28 mouse cellular contexts compared by ENCODE assay signal in the genomic region with DNA sequence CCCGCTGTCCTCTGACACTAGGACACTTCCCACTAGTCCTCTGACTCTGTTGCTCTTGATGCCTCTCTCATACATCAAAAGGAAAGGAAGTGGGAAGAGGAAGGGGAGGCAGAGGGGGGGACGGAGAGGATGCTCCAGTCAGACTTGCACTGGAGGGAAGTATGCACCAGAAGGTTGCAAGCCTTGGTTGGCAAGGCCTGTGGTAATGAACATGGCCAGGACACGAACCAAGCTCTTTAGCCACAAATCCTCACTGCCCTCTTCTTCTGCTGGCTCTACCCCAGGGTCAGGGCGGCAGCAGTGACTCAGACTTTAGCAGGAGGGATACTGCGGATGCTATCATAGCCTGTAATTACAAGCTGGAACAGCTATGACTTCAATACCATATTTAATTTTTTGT. TPM values are rescaled to one million over a fixed set of nuclear protein-coding genes. Genes with fewer than 3 reads are reported as not detected.
DNase-seq lines count a peak whose midpoint lies in the region; TF ChIP-seq lines count a peak whose summit lies in the region.
"Had no signal": no experiment of that assay in that cellular context is flagged by ENCODE, and none has a peak within 500 bp of the region (broad histone marks: within the 10 kb centered on the region; RNA-seq: fewer than 3 reads in every experiment).

No protein-coding gene starts in this region.

- DNase-seq in adrenal gland, adult (ENCODE audit: inconsistent age in 2 of 2, low spot score in 1 of 2): peak; percentile 64 to 70
- no peak for DNase-seq in adrenal gland, postnatal 10 days
- no peak for DNase-seq in layer of hippocampus, adult 2 months (ENCODE audit: low spot score in 2 of 2)
- no peak for DNase-seq in layer of hippocampus, postnatal 25 days (ENCODE audit: extremely low spot score in 1 of 2, low spot score in 1 of 2)
- DNase-seq in NIH3T3 (ENCODE audit: low read depth): peak; percentile 63
- DNase-seq in adipocyte (ENCODE audit: low spot score): no peak
- DNase-seq in cerebellum, adult 2 months: no peak
- DNase-seq: cerebellum, adult 18-20 months; cerebellum, postnatal 14 days; gastrocnemius, postnatal 36 days; heart, adult 18-20 months; kidney, adult 11 months; kidney, postnatal 25 days; liver, embryonic 13.5 days; lung, adult 18-20 months; lung, postnatal 4 days; midbrain, embryonic 14.5 days; right cerebral cortex, postnatal 25 days; thymus, postnatal 14 days had no signal

- H3K27me3 ChIP-seq in cerebellum, adult 2 months (ENCODE audit: control insufficient read depth, insufficient read depth, low read length): no peaks in the 10 kb centered on the region
- H3K27me3 ChIP-seq: forebrain, embryonic 13.5 days; kidney, embryonic 15.5 days; limb, embryonic 15.5 days; liver, embryonic 13.5 days; neural tube, embryonic 15.5 days had no signal

- H3K27ac ChIP-seq in layer of hippocampus, adult 2 months: peak overlapping the region; percentile 10; the same call in 1 of the 2 replicates
- no peak overlapping the region for H3K27ac ChIP-seq in cerebellum, adult 2 months (ENCODE audit: insufficient read depth, low read length)
- H3K27ac ChIP-seq: forebrain, embryonic 13.5 days; hindbrain, embryonic 14.5 days; kidney, embryonic 15.5 days; limb, embryonic 15.5 days; liver, embryonic 13.5 days; neural tube, embryonic 15.5 days had no signal

- H3K4me1 ChIP-seq in cerebellum, adult 2 months (ENCODE audit: control insufficient read depth, insufficient read depth, low read length): no peaks in the 10 kb centered on the region; the same call in 1 of the 2 replicates
- H3K4me1 ChIP-seq: kidney, embryonic 15.5 days; limb, embryonic 15.5 days; liver, embryonic 13.5 days had no signal

- no peak for TF ChIP-seq CTCF in layer of hippocampus, adult 2 months (conservative IDR thresholded peaks at IDR 0.05)
- TF ChIP-seq CTCF in cerebellum, adult 2 months (IDR thresholded peaks at IDR 0.05; ENCODE audit: borderline replicate concordance, insufficient read depth, low read depth, low read length): no peak

- no peak overlapping the region for H3K4me3 ChIP-seq in layer of hippocampus, adult 2 months
- H3K4me3 ChIP-seq in cerebellum, adult 2 months (replicated peaks; ENCODE audit: insufficient read depth, low read depth, low read length): no peak overlapping the region
- H3K4me3 ChIP-seq: forebrain, embryonic 13.5 days; kidney, embryonic 15.5 days; limb, embryonic 10.5 days; limb, embryonic 15.5 days; liver, embryonic 13.5 days; megakaryocyte, embryonic 14.5 days; neural tube, embryonic 15.5 days had no signal

- no peak for TF ChIP-seq POLR2A in cerebellum, adult 2 months (IDR thresholded peaks at IDR 0.05; ENCODE audit: borderline replicate concordance, insufficient read depth, low read length)

- WGBS in cerebellum, adult 2 months: 66% methylated on average over 5 of the region's 5 CpGs

RNA-seq across cellular contexts. Expression of a gene that starts 35.8 kb away (rescaled TPM):
- 100 to 1,000 TPM; 159 to 179 TPM for total RNA-seq in adrenal gland, postnatal 10 days (2021)
- total RNA-seq in layer of hippocampus, adult 2 months (2021): 100 to 1,000 TPM; 122 to 139 TPM
- 100 to 1,000 TPM; 118 to 148 TPM for total RNA-seq in layer of hippocampus, postnatal 25 days (2021)
- polyA plus RNA-seq in cerebellum, adult 2 months (2012; rRNA removed): 67.1 and 72.7 TPM in 2 replicates

RNA-seq across cellular contexts. Expression of a gene that starts 53.9 kb away (rescaled TPM):
- total RNA-seq in adrenal gland, postnatal 10 days (2021): under 1 TPM; 0.27 to 0.30 TPM
- 10 to 100 TPM; 36.5 to 36.8 TPM for total RNA-seq in layer of hippocampus, adult 2 months (2021)
- total RNA-seq in layer of hippocampus, postnatal 25 days (2021): 10 to 100 TPM; 35.5 to 42.1 TPM
- 1.7 and 1.8 TPM in 2 replicates for polyA plus RNA-seq in cerebellum, adult 2 months (2012; rRNA removed)
- total RNA-seq: heart, adult 18-20 months; hematopoietic stem cell, adult 5-6 weeks; monocyte, adult 5-6 weeks had no signal

Comparison
In these comparisons a context has a peak if more than half of its experiments do, and no peak if none do; other contexts are left out.
1. DNase-seq: peak in adrenal gland, adult (2 of 2) and NIH3T3 (single experiment); none in adrenal gland, postnatal 10 days (single experiment), layer of hippocampus, adult 2 months (0 of 2), layer of hippocampus, postnatal 25 days (0 of 2), adipocyte (single experiment) and cerebellum, adult 2 months (0 of 2).
2. RNA of a gene that starts 53.9 kb away (total RNA-seq): 35.5 to 42.1 TPM in layer of hippocampus, postnatal 25 days and 36.5 to 36.8 TPM in layer of hippocampus, adult 2 months; 0.27 to 0.30 TPM in adrenal gland, postnatal 10 days; every median in the first group is over 10 times any median in the second.